27 mouse cellular contexts compared by ENCODE assay signal in the genomic region with DNA sequence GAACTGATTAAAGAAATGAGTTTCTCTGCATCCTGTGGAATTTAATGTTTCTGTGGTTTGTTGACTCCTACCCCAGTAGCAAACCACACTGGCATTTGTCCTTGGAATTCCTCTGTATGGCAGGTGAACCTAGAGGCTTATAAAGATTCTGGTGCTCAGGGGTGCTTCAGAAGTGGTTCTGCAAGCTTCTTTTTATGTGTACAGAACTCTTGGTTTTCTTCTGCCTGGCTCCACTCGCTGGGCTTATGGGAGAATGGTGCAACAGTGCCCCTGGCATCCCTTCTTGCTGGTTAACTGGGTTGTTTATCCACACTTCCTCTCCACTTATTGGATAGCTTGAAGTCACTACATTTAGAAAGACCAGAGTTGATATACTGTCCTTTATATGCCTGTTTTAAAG.
DNase-seq lines count a peak whose midpoint lies in the region; ATAC-seq and TF ChIP-seq lines count a peak whose summit lies in the region.
"Had no signal": no experiment of that assay in that cellular context is flagged by ENCODE, and none has a peak within 500 bp of the region (broad histone marks: within the 10 kb centered on the region; RNA-seq: fewer than 3 reads in every experiment).

No protein-coding gene starts in this region.

- H3K9me3 ChIP-seq in lung, postnatal 0 days (ENCODE audit: low read length) = no peaks in the 10 kb centered on the region
- H3K9me3 ChIP-seq in hindbrain, embryonic 10.5 days = no peaks in the 10 kb centered on the region
- no peaks in the 10 kb centered on the region for H3K9me3 ChIP-seq in heart, embryonic 11.5 days (replicated peaks; ENCODE audit: control insufficient read depth, low read length)
- H3K9me3 ChIP-seq: embryonic facial prominence, embryonic 12.5 days; embryonic facial prominence, embryonic 15.5 days; G1E; heart, embryonic 10.5 days; hindbrain, embryonic 13.5 days; intestine, embryonic 15.5 days had no signal

- ATAC-seq in lung, postnatal 0 days = peak; percentile 65
- no peak for ATAC-seq in heart, embryonic 11.5 days (replicated peaks; ENCODE audit: insufficient number of reproducible peaks, low FRiP score, low TSS enrichment)
- ATAC-seq: activated CD4-positive, CD25-positive, alpha-beta regulatory T cell, adult 4 months; forebrain, embryonic 14.5 days; forebrain, postnatal 0 days; hindbrain, embryonic 16.5 days; intestine, embryonic 15.5 days had no signal

- H3K4me2 ChIP-seq in lung, postnatal 0 days (replicated peaks; ENCODE audit: low read depth, low read length) = no peak overlapping the region
- no peak overlapping the region for H3K4me2 ChIP-seq in heart, embryonic 11.5 days
- H3K4me2 ChIP-seq: embryonic facial prominence, embryonic 12.5 days; embryonic facial prominence, embryonic 15.5 days; hindbrain, embryonic 13.5 days; intestine, embryonic 15.5 days had no signal

- H3K36me3 ChIP-seq in lung, postnatal 0 days (ENCODE audit: insufficient read depth, low read length) = no peaks in the 10 kb centered on the region
- H3K36me3 ChIP-seq in hindbrain, embryonic 10.5 days = no peaks in the 10 kb centered on the region
- no peaks in the 10 kb centered on the region for H3K36me3 ChIP-seq in heart, embryonic 11.5 days (ENCODE audit: control insufficient read depth, insufficient read depth, low read length)
- H3K36me3 ChIP-seq in heart, adult 2 months (ENCODE audit: control insufficient read depth, insufficient read depth, low read length) = no peaks in the 10 kb centered on the region
- H3K36me3 ChIP-seq: embryonic facial prominence, embryonic 12.5 days; embryonic facial prominence, embryonic 15.5 days; heart, embryonic 10.5 days; hindbrain, embryonic 13.5 days; intestine, embryonic 15.5 days had no signal

- WGBS in lung, postnatal 0 days = 73% methylated on average over 1 of the region's 1 CpGs
- 93% methylated on average over 1 of the region's 1 CpGs for WGBS in hindbrain, embryonic 10.5 days
- WGBS in heart, embryonic 11.5 days (ENCODE audit: insufficient replicate concordance) = 87% methylated on average over 1 of the region's 1 CpGs
- 91% methylated on average over 1 of the region's 1 CpGs for WGBS in heart, adult 2 months

- no peaks in the 10 kb centered on the region for H3K4me1 ChIP-seq in lung, postnatal 0 days (ENCODE audit: insufficient read depth, low read depth, low read length)
- H3K4me1 ChIP-seq in hindbrain, embryonic 10.5 days (replicated peaks) = peaks cover 22% of the 10 kb centered on the region
- peaks cover 17% of the 10 kb centered on the region; the same call in 1 of the 2 replicates for H3K4me1 ChIP-seq in heart, embryonic 11.5 days (ENCODE audit: control insufficient read depth, insufficient read depth, low read length)
- peaks cover 5% of the 10 kb centered on the region; the same call in 1 of the 2 replicates for H3K4me1 ChIP-seq in heart, adult 2 months (ENCODE audit: control insufficient read depth, insufficient read depth, low read length)
- H3K4me1 ChIP-seq: embryonic facial prominence, embryonic 12.5 days; intestine, embryonic 15.5 days had no signal

- no peak overlapping the region for H3K9ac ChIP-seq in lung, postnatal 0 days (replicated peaks; ENCODE audit: low read depth)
- no peak overlapping the region for H3K9ac ChIP-seq in heart, embryonic 11.5 days (ENCODE audit: low read depth, low read length)
- no peak overlapping the region for H3K9ac ChIP-seq in heart, adult 2 months (ENCODE audit: low read depth, low read length)
- H3K9ac ChIP-seq: embryonic facial prominence, embryonic 12.5 days; embryonic facial prominence, embryonic 15.5 days; forebrain, postnatal 0 days; hindbrain, embryonic 13.5 days; intestine, embryonic 15.5 days had no signal

- H3K27ac ChIP-seq in lung, postnatal 0 days (ENCODE audit: low read length) = no peak overlapping the region
- H3K27ac ChIP-seq in hindbrain, embryonic 10.5 days = no peak overlapping the region
- H3K27ac ChIP-seq in heart, embryonic 11.5 days (ENCODE audit: low read depth, low read length) = no peak overlapping the region
- H3K27ac ChIP-seq in heart, adult 2 months = no peak overlapping the region
- H3K27ac ChIP-seq: embryonic facial prominence, embryonic 12.5 days; embryonic facial prominence, embryonic 15.5 days; gastrocnemius, adult 2 months; heart, embryonic 10.5 days; hindbrain, embryonic 13.5 days; intestine, embryonic 15.5 days had no signal

- no peak for TF ChIP-seq EP300 in lung, postnatal 0 days (IDR thresholded peaks at IDR 0.05)
- TF ChIP-seq EP300 in heart, adult 2 months (IDR thresholded peaks at IDR 0.05; ENCODE audit: insufficient read depth, low read depth, low read length) = no peak

- peak; percentile 22 for DNase-seq in 3134 (ENCODE audit: extremely low read depth, insufficient read length, low spot score)
- peak; percentile 53 for DNase-seq in 3T3-L1 (ENCODE audit: low read depth, low spot score)
- DNase-seq in lung, postnatal 0 days (ENCODE audit: low spot score) = peak; percentile 74
- peak; percentile 42 for DNase-seq in lung, postnatal 36 days
- no peak for DNase-seq in hindbrain, embryonic 10.5 days (ENCODE audit: low spot score)
- DNase-seq in heart, adult 2 months = no peak
- DNase-seq: adrenal gland, postnatal 10 days; adrenal gland, postnatal 36 days; B cell, adult 2 months; cerebellum, adult 2 months; cerebellum, adult 9-11 months; cerebellum, postnatal 25 days; forebrain, postnatal 0 days; gastrocnemius, adult 2 months; gastrocnemius, postnatal 25 days; heart, adult 18-20 months had no signal

- intact Hi-C loops in heart, adult 2 months (cut with DNase I) = no loop called here

- no peak overlapping the region for H3K4me3 ChIP-seq in lung, postnatal 0 days (ENCODE audit: low read depth, low read length)
- no peak overlapping the region for H3K4me3 ChIP-seq in hindbrain, embryonic 10.5 days
- H3K4me3 ChIP-seq in heart, embryonic 11.5 days (ENCODE audit: low read depth, low read length) = no peak overlapping the region
- H3K4me3 ChIP-seq in heart, adult 2 months = no peak overlapping the region
- H3K4me3 ChIP-seq: embryonic facial prominence, embryonic 12.5 days; embryonic facial prominence, embryonic 15.5 days; gastrocnemius, adult 2 months; heart, embryonic 10.5 days; hindbrain, embryonic 13.5 days; intestine, embryonic 15.5 days had no signal

- H3K27me3 ChIP-seq in lung, postnatal 0 days (replicated peaks; ENCODE audit: insufficient read depth, low read length) = no peaks in the 10 kb centered on the region
- H3K27me3 ChIP-seq in hindbrain, embryonic 10.5 days (ENCODE audit: insufficient read depth, poor library complexity, severe bottlenecking) = no peaks in the 10 kb centered on the region
- H3K27me3 ChIP-seq in heart, embryonic 11.5 days (ENCODE audit: control insufficient read depth, insufficient read depth, low read length) = no peaks in the 10 kb centered on the region
- H3K27me3 ChIP-seq in heart, adult 2 months (ENCODE audit: control insufficient read depth, insufficient read depth, low read length) = no peaks in the 10 kb centered on the region
- H3K27me3 ChIP-seq: CH12.LX; embryonic facial prominence, embryonic 12.5 days; embryonic facial prominence, embryonic 15.5 days; hindbrain, embryonic 13.5 days; intestine, embryonic 15.5 days had no signal

- TF ChIP-seq CTCF in lung, postnatal 0 days (IDR thresholded peaks at IDR 0.05) = no peak
- no peak for TF ChIP-seq CTCF in heart, adult 2 months (IDR thresholded peaks at IDR 0.05)

- TF ChIP-seq POLR2A in heart, adult 2 months (IDR thresholded peaks at IDR 0.05; ENCODE audit: insufficient read depth, low read depth, low read length) = no peak

- H3K79me2 ChIP-seq in heart, adult 2 months (replicated peaks; ENCODE audit: control insufficient read depth, insufficient read depth, low read length) = peaks cover 3% of the 10 kb centered on the region

Comparison
In these comparisons a context has a peak if more than half of its experiments do, and no peak if none do; other contexts are left out.
1. DNase-seq: peak in 3134 (single experiment), 3T3-L1 (single experiment), lung, postnatal 0 days (single experiment) and lung, postnatal 36 days (single experiment); none in hindbrain, embryonic 10.5 days (single experiment) and heart, adult 2 months (0 of 2).